Mouse (Mus musculus): ENCODE results near the gene Napsa.

Napsa gene

GRCm38 (mm10) chr7:44633407-44633806 is 61.2 kb downstream of the Napsa start:
- in situ Hi-C loops (cut with MboI; ENCODE audit: low pct_unique_long_range_greater_than_20kb in 1 of 2, low sequenced_read_pairs in 2 of 2, unreplicated experiment in 1 of 2) = loop anchor here in 1 of 2 experiments (5.0 to 25.0 kb wide), 2 partner anchors 66 to 371 kb away; partner anchors contain the start of genes Acp4 and Gm15517

Measured in mouse embryonic stem cell (cell line).